Mouse (Mus musculus): ENCODE measurements around the gene Gm4756. TPM values are rescaled to one million over a fixed set of nuclear protein-coding genes. Genes with fewer than 3 reads are reported as not detected.
A peak's percentile ranks its signal among the peaks of the same experiment; 100 is the strongest.
"Not testable (repeated sequence)": the region's sequence is repeated elsewhere in the genome, so short reads cannot be mapped to it uniquely, and the experiment has no call there.

The Gm4756 gene
- total RNA-seq, 1 experiment from 2014 or later, result not detected

DNA sequence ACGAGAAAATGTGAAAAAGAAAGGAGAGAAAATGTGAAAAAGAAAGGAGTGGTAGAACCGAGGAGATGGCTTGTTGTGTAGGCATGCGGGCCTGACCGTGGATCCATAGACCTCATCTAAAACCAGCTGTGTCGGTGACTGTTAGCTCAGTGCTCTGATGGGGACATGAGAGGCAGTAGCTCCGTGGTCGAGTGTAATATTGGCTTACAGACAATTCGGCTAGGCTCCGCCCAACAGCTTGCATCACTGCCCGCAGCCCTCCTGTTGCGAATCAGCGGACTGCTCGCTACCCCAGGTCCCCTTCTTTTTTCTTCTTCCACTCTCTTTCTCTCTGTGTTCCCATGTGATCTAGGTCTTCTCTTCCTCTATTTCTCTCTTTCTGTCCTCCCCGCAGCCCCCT, 540 bp downstream of the Gm4756 start:
- no peak for DNase-seq

DNA sequence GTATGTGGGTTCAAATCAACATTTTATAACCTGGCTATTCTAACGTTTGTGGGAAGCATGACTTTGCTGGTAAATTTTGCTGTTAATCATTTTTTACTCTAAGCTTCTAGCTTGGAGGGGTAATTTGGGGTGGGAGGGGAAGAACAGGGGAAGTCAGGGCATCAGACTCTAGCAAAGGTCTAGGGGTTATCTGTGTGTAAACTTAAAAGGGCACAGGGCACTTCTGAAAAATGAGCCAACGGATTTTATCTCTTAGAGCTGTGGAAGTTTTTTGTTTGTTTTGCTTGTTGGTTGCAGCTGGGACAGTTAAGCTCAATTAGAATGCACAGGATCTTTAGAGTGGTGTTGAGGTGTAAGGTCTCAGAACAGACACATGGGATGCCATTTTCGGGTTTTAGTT, 11.4 kb downstream of the Gm4756 start:
- no peak for DNase-seq

DNA sequence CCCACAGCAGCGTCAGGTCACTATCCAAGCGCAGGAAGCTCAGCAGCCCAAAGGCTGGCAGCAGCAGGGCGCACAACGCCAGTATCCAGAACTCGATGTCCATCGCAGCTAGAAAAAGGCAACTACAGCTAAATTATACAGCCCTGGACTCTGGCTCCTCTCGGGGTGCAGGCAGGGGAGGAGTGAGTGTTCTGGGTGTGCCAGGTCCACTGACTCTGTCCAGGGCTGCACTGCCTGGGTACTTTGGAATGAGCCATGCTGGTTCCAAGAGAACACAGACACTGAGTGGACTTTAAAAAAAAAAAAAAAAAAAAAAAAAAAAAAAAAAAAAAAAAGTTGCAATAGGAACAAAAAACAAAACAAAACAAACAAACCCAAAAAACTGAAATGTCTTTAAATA, 20.7 kb downstream of the Gm4756 start:
- no peak for DNase-seq

DNA sequence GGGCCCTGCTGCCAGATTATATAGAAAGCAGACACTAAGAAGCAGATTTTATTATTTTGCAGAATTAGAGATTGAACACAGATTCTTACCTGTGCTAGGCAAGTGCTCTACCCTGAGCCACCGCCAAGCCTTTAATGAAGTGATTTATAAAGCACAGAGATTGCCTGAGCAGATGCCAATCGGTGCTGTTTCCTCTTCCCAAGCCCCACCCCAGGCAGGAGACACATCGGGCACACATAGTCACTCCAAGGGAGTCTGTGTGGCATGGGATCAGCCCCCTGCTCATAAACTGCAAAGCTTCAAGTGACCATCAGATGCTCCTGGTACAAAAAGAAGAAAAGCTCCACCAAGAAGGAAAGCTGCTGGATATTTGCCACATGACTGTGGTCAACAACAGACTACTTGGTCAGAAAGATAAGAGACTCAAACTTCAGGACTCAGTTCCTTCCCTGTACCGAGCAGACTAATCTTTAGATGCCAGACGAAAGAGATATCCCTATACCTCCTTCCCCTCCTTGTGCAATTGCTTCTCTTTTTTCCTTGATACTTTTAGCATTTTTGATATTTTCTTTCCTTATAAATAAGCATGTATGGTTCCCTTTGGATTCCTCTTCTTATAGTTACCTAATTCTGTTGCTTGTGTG, 26.5 kb downstream of the Gm4756 start:
- no peak for DNase-seq

DNA sequence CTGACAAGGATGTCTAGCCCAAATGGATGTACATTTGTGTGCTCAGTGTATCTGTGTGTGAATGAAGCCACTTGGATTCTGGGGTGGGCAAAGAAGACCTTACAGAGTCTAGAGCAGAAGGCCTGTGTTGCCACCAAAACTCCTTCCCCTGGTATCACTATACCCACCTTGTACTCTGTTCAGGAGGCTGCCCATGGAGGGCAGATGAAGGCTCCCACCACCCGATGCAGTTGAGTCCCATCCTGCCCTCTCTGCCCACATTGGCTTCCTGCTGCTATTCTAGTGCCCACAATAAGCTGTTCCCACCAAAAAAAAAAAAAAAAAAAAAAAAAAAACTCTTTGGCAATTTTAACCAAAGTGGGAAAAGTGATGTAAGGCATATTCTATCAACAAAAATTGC, 28.0 kb downstream of the Gm4756 start:
- DNase-seq, result no peak

DNA sequence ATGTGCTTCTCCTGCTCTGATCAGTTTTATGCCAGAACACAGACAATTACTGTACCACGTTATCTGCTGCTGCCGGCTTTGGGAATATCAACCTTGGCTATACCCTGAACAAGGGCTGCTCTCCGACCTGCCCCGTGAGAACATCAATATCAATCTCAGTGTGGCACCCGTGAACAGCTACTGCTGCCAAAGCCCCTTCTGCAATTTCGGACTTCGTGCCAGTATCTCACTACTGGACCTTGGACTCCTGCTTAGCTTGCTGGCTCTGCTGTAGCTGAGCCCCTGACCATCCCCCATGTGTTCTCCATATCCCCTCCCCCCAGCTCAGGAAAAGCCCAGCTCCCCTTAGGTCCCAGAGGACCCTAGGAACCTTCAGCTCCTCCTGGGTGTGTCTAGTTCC, 28.6 kb downstream of the Gm4756 start:
- DNase-seq, result no peak

DNA sequence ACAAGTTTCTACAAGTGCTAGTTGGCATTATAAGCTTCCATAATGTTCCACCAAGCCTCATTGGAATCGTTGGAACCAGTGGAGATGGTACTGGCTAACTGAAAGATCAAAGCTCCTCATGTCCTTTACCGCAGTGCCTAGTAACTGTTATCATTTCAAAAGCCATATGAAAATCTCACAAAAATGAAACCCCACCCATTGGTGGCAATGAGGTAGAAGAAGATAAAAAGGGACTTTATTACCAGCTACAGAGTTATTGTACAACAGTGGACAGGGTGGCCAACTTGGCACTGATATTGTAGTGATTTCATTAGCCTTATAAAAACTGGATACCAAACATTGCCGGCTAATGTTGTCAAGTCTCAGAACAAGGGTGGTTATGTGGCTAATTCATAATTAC, 37.4 kb downstream of the Gm4756 start:
- DNase-seq, result no peak

DNA sequence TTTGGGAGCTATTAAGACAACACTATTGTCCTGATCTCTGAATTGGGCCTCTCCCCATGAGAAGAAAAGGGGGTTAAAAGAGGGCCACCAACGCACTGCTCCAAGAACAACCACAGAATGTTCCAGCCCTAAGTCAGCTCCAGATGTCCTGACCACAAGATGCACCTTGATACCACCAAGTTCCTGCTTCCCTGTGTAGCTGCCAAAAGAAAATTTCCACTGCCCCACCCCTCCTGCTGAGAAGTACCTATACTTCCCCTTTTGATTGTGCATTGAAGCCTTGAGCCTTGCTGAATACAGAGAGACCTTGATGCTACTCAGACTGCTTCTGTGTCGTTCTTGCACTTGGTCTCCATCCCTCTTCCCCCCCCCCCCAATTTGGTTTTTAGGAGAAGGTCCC, 50.7 kb downstream of the Gm4756 start:
- not testable (repeated sequence) for DNase-seq

DNA sequence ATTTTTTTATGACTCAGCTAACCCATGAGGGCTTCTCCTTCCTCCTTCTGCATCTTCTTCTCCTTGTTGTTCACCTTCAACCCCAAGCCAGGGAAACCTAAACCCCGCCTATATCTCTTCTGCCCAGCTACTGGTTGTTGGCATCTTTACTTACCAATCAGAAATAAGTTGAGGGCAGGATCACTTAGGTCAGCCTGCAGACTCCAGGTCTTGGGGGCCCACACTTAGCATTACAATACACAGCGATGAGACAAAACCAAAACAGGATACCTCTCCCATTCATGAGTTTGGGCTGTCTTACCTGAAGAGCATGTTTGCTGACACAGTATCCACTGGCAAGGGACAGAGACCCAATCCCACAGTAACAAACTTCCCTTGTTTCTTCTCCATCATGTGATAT, 55.5 kb downstream of the Gm4756 start:
- no peak for DNase-seq

DNA sequence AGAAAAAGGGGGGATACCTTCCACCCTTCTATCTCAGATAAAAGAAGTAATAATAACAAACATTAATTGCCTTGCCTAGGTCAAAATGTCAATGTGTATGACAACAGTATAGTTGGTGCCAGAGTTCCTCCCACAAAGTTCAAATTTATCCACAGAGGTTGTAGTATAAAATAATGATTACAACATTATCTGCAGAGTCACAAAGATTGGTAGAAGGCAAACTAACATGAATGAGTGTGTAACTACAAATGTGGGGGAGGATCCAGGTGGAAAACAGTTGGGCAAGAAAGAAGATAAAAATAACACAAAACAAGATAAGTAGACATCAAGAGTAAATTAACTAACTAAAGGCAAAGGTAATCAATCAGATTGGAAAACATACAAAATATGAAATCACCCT, 56.5 kb downstream of the Gm4756 start:
- DNase-seq, result no peak

DNA sequence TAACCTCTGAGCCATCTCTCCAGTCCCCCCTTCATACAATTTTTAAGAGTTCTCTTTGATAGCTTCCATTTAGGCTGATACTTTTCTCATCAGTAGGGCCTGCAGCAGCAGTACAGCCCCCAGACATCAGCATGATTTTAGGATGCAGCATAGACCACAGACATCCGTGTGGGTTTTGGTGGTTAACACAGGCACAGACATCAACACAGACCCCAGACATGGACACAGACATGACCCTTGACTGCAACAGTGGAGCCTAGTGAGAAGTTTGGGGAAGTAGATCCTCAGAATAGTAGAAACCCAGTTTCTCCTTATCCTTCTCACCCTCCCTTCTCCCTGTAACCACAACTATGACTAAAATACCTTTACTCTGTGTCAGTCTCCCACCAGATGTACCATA, 64.1 kb downstream of the Gm4756 start:
- no peak for DNase-seq

DNA sequence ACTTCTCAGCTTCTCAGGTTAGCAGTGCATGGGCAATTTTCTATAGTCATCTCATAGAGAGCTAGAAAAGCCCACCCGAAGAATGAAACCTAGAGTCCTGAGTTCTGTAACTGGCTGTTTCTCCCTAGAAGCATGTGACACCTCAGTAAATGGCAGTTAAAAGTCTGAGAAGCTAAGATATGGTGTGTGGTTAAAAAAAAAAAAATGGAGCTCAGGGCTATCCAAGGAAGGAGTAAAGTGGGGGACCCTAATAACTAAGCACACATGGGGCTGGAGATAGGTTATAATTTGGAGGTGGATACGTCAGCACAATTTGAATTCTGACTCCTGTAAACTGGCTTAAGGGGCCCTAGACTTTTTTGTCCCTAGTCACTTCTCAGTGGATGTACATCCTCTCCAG, 66.4 kb downstream of the Gm4756 start:
- no peak for DNase-seq

DNA sequence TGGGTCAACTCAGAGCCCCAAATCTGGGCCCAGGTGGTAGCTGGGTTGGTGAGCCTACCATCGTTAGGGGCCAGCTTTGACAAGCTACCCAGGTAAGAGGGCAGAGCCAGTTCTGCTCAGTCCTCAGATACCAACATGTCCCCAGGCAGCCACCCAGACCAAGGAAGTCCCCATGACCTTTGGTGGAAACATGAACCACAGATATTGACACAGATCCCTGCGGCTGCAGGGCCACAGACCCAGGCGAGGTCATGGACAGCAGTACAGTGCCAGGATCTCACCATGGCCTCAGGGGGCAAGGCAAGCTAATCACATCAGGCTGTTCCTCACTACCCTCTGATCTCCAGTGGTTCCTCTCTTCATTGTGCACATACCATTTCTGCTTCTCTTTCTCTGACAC, 67.4 kb downstream of the Gm4756 start:
- no peak for DNase-seq

DNA sequence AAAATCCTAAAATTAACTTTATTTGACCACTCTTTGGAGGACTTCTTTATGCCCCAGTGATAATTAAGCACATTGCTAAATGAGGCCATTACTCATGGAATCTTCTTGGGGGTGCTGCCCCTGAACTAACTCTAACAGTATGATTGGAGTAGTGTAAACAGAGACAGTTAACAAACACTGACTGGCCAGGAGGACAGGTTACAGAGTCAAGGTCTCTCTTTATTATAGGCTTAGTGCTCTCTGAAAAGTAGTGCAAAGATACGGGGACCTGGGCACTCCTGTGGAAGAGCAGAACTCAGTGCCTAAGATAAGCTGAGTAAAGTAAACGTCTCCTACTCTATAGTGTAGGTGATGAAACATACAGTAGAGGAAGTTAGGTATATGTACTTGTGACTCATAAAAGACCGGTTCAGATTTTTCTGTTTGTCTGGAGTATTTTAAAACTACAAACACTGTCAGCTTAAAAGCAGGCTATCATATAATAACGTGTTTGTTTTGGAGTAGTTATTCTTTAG, 85.1 kb downstream of the Gm4756 start:
- no peak for DNase-seq

DNA sequence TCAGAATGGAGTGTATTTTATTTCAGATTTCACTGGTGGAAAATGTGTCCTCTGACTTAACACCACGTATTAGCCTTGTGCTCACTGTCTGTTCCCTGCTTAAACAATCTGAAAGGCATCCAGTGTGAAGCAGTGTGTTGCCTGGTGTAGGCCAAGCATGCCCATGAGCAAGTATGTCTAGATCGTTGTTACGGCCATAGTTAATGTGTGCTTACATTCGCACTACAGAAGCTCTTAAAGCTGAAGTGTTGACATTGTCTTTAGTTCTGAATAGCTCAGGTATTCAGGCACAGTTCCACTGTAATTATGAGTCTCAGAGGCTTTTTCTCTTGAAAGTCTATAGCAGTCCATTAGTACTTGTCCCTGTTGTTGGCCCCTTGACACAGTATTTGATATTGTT, 95.1 kb downstream of the Gm4756 start:
- DNase-seq, result no peak

DNA sequence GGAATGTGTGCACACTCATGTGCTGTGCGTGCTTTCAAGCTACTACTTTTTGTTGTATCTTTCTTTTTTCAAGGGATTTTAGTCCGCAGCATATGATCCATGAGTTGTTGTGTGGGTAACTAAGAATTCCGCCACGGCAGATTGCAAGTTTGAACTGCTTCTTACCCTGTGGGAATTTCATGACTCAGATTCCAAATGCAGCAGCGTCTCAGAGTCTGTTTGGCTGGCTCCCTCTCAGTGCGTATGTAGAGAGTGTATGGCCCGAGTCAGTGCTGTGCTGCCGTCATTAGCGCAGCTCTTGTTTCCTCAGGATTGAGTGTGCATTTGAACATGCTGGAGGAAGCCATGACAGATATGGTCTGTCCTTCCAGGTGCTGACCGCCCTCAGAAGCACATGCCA, 110.9 kb downstream of the Gm4756 start:
- no peak for DNase-seq

DNA sequence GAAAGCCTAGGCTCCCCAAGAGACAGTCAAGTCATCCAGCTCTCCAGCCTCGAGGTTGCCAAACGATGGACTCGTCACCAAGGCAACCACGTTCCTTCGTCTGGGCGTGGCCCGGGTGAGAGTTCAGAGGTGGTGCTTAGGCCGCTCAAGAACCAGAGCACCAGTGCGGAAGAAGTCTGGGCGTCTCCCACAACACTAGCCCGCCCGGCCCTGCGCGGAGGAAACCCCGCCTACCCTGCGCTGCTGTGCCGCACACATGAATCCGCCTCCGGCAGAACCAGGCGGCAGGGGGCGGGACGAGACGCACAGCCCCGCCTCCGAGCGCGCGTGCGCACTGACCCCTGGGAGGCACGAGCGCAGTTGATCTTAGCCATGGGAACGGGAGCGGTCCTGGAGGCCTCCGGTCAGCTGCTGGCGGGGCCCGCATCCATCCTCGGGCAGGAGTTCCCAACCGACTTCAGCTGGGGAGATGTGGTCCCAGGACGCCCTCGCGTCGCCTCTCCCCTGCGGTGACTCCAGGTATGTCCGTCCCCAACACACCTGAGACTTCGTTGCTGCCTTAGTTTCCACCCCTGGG, 113.4 kb downstream of the Gm4756 start, which contains the start of gene Pcnx4:
Gene Pcnx4, plus strand, starts transcription at position 363 of the 577 bp plus-strand sequence.
- peak; percentile 99 for DNase-seq

DNA sequence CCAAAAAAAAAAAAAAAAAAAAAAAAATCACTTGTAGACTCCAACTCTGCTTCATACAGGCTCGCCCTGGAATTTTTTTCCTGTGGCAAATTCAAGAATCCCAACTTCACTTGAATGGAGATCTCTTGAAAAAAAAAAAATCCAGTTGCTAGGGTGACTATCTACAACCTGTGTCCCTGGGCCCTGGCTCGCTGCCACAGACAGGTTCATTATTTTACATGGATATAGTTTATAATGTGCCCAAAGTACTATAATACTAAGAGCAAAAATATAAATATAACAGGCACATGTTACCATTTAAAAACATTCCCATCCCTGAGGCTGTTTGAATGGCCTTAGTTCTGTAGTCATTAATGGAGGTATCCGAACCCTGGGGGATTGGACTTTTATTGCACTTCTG, 113.9 kb downstream of the Gm4756 start:
- no peak for DNase-seq

DNA sequence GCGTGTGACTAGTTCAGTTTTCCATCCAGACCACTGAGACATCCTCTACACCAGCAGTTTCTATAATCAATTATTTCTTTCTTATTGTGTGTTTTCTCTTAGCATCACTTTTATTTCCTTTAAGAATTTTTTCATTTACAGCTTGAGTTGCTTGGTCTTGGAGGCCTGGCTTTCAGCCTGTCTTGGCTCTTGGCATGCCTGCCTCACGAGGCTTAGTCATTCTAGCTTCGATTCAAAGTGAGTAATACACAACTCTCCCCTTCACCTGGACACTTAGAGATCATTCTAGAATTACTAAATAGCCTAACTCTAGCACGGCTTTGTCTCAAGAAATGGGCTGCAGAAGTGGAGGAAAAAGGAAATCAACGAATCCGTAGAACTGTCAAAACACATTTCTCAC, 115.5 kb downstream of the Gm4756 start:
- no peak for DNase-seq

DNA sequence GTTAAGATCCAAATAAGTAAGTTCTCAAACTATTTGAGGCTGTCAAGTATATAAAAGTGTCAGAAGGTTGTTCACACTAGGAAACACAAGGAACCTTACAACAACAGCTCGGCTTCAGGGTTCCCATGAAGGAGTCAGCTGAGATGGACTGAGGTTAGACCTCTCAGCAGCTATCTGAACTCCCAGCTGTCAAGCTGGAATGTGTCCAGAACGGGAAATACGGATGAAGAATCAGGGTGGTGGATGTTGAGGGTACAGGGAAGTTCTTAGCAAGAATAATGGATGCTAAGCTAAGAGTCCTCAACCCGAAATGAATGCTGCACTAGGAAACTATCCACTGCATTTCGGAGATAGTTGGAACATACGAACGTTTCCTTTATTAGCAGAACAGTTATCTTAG, 117.2 kb downstream of the Gm4756 start:
- no peak for DNase-seq

Data from adrenal gland, postnatal 25 days (tissue).